Mouse (Mus musculus) ES-Bruce4 (cell line): ENCODE measurements around the gene Ryr2. TPM values are rescaled to one million over a fixed set of nuclear protein-coding genes. Genes with fewer than 3 reads are reported as not detected.
"Not testable (repeated sequence)": the region's sequence is repeated elsewhere in the genome, so short reads cannot be mapped to it uniquely, and the experiment has no call there.

ENCODE experiments used
- H3K27ac ChIP-seq: 2 replicates; pipeline ENCODE4 v1.5.1; 2012; ENCODE audit warnings: low read length, inconsistent platforms; ENCODE audit not compliant: insufficient read depth
- H3K27me3 ChIP-seq: 2 replicates; pipeline ENCODE4 v1.6.1; 2012; ENCODE audit warnings: mild to moderate bottlenecking, low read length, inconsistent platforms; ENCODE audit not compliant: control insufficient read depth, poor library complexity, insufficient read depth, severe bottlenecking
- H3K36me3 ChIP-seq: 2 replicates; pipeline ENCODE4 v1.6.1; 2012; ENCODE audit warnings: inconsistent platforms, mild to moderate bottlenecking, low read length, moderate library complexity; ENCODE audit not compliant: control insufficient read depth, poor library complexity, insufficient read depth, severe bottlenecking
- H3K4me1 ChIP-seq: one replicate; pipeline ENCODE4 v1.8.1; 2011; ENCODE audit warnings: low read length; ENCODE audit not compliant: control insufficient read depth, insufficient read depth
- H3K4me3 ChIP-seq: 2 replicates; pipeline ENCODE4 v1.5.1; 2011; ENCODE audit warnings: low read depth, mild to moderate bottlenecking, low read length
- H3K9ac ChIP-seq: 2 replicates; pipeline ENCODE4 v1.6.1; 2012; ENCODE audit warnings: low read depth, mild to moderate bottlenecking, inconsistent platforms; ENCODE audit not compliant: poor library complexity, severe bottlenecking
- H3K9me3 ChIP-seq: replicated peaks from 2 replicates; pipeline ENCODE4 v1.6.1; 2012; ENCODE audit warnings: mild to moderate bottlenecking, low read length, inconsistent platforms; ENCODE audit not compliant: control insufficient read depth, poor library complexity, insufficient read depth, severe bottlenecking
- CTCF ChIP-seq: IDR thresholded peaks from one replicate; pipeline ENCODE4 v1.8.1; 2011; ENCODE audit warnings: low read depth, low read length
- EP300 ChIP-seq: IDR thresholded peaks from 2 replicates; pipeline ENCODE4 v1.6.1; 2011; ENCODE audit warnings: low read depth, low read length; ENCODE audit not compliant: insufficient read depth
- POLR2A ChIP-seq: IDR thresholded peaks from one replicate; pipeline ENCODE4 v1.8.1; 2011; ENCODE audit warnings: low read length; ENCODE audit not compliant: insufficient read depth
- polyA plus RNA-seq: library from polyadenylated mRNA; stranded (reverse); fragments of >200 nt; gene quantifications from 2 replicates; pipeline ENCODE4 v1.2.4, GENCODE M21; 2011; ENCODE audit warnings: low read depth; ENCODE audit not compliant: missing spikeins, insufficient read depth, insufficient read length

Ryr2 gene
- polyA plus RNA-seq, 1 experiment: 2.9 TPM

DNA sequence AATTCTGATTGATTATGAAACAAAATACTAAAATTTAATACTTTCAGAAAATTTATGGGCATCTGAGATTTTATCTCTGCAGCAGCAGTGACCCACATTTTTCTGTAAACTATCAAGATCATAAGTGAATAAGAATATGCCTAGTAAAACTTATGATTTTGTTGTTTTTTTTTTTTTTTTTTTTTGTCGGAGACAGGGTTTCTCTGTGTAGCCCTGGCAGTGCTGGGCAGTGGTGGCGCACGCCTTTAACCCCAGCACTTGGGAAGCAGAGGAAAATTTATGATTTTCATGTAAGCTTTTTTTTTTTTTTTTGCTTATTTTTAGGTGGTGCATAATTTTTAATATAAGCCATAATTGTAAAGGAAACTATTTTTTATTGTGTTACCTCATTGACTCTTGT, 557.1 kb downstream of the Ryr2 start:
- TF ChIP-seq POLR2A (no peak), EP300 (no peak), CTCF (no peak)
- Histone ChIP-seq H3K36me3 (no peaks in the 10 kb centered on the region), H3K9ac (no peak overlapping the region), H3K27ac (no peak overlapping the region), H3K4me1 (no peaks in the 10 kb centered on the region), H3K27me3 (no peaks in the 10 kb centered on the region), H3K9me3 (no peaks in the 10 kb centered on the region), H3K4me3 (no peak overlapping the region)

DNA sequence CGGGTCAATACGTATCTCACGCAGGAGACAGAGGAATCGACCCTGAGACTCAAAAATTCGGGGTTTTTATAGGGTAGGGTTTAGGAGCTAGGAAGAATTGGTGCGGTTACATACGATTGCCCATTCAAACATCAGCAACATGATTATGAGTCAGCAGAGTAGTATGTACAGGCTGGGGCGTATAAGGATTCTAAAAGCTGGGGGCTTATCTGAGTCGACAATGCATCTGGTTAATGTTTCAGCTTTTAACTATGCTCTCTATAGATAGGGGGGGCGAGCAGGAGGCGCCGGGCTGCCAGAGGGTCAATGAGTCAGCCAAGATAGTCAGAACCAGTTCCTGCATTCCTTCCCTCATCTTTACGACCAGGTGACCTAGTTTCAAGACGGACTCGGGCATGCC, 557.6 kb downstream of the Ryr2 start:
- not testable (repeated sequence) for H3K27ac ChIP-seq, H3K36me3 ChIP-seq, H3K9ac ChIP-seq, H3K4me3 ChIP-seq, H3K9me3 ChIP-seq, H3K27me3 ChIP-seq, H3K4me1 ChIP-seq

DNA sequence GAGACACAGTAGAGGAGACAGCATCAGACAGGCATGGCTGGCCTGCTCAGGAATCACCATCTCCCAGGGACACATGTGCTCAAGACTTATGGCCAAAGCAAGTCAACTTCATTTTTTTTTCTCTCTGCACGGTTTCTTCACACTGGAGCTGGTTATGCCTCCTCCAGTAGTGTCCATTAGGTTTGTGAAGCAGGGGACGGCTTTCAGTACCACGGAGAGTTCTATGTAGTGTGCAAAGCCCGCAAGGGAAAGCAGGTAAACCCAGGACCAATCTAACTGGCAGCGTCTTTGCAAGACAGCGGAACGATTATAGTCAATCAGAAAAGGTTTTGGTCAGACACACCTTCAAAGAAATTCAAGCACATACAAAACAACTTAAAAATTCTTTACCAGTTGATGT, 560.9 kb downstream of the Ryr2 start:
- no peaks in the 10 kb centered on the region for H3K27me3 ChIP-seq
- H3K9ac ChIP-seq: no peak overlapping the region
- no peak for TF ChIP-seq EP300
- TF ChIP-seq POLR2A: no peak
- TF ChIP-seq CTCF: no peak
- H3K27ac ChIP-seq: no peak overlapping the region
- no peaks in the 10 kb centered on the region for H3K4me1 ChIP-seq
- H3K4me3 ChIP-seq: no peak overlapping the region
- H3K9me3 ChIP-seq: no peaks in the 10 kb centered on the region
- no peaks in the 10 kb centered on the region for H3K36me3 ChIP-seq

DNA sequence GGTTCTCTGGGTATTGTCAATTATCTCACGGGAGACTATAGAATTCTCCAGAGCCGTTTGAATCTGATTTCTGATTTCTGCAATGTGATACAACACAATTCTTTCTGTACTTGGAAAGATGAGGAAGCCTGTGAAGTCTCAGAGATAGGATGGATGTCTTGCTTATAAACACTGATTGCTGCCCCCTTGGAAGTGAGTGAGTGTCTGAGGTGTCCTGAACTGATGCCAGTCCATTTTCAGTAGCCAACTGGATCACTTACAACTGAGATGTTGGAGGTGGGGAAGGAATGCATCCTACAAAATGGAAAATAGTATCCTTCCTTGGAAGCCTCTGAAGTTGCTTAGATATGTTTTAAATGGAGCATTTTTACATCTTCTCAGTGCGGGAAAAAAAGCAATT, 564.2 kb downstream of the Ryr2 start:
- TF ChIP-seq EP300 (no peak), POLR2A (no peak), CTCF (no peak)
- Histone ChIP-seq H3K4me3 (no peak overlapping the region), H3K27me3 (no peaks in the 10 kb centered on the region)

DNA sequence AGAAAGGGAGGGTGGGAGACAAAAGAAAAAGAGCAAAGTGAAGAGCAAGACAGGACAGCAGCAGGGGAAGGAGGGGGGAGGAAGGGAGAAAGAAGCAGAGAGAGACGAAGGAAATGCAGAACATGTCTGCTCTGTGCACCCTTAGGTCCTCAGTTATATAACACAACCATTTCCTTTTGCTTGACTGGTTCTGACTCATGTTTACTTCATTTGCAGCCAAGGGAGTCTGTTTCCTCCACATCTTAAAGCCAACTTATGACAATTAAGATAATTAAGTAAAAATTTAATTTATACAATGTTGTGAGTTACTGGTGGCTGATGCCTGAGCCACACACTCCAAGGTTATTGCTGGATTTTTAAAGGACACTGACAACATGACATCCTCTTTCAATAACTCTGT, 569.9 kb downstream of the Ryr2 start:
- Histone ChIP-seq H3K4me3 (no peak overlapping the region), H3K27me3 (no peaks in the 10 kb centered on the region), H3K27ac (no peak overlapping the region), H3K36me3 (no peaks in the 10 kb centered on the region), H3K9ac (no peak overlapping the region), H3K9me3 (no peaks in the 10 kb centered on the region), H3K4me1 (no peaks in the 10 kb centered on the region)
- TF ChIP-seq POLR2A (no peak), CTCF (no peak), EP300 (no peak)

More for the DNA sequence above, 564.2 kb downstream of the Ryr2 start:
- no peak overlapping the region for H3K27ac ChIP-seq
- no peaks in the 10 kb centered on the region for H3K36me3 ChIP-seq
- H3K9ac ChIP-seq: no peak overlapping the region
- no peaks in the 10 kb centered on the region for H3K4me1 ChIP-seq
- no peaks in the 10 kb centered on the region for H3K9me3 ChIP-seq

DNA sequence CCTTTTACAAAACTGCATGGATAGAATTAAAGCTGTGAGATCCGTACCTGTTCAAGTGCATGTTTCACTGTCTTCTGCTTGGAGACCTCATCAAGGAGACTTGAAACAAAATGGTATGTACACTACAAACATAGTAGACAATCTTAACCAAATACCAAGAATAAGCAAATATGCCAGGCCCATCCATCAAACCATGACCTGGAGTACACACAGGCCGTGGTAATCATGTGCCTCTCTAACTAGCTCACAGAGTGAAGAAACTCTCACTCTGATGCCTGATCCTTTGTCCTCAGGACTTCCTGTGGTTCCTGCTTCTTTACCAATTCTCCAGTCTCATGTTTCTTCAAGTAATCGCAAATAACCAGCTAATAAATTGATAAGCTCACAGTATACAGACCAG, 570.9 kb downstream of the Ryr2 start:
- no peak overlapping the region for H3K4me3 ChIP-seq
- no peak overlapping the region for H3K9ac ChIP-seq

DNA sequence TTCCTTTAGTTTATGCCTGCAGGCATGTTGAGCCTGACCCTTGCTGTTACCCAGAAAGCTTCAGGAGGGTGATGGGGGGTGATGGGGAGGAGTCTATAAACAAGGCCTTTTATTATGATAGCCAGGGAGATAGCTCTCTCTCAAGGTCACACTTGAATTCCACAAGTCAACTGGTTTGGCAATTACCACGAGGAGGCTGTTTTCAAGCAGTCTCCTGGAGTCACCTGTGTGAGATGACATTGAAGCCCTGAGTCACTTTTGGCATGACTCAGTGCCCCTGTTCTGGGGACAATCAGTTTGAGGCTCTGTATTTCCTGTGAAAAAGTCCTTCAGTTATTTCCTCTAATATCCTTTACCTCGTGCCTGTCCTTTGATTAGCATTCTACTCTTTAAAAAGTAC, 573.5 kb downstream of the Ryr2 start:
- Histone ChIP-seq H3K4me1 (no peaks in the 10 kb centered on the region), H3K36me3 (no peaks in the 10 kb centered on the region), H3K4me3 (no peak overlapping the region), H3K27ac (no peak overlapping the region), H3K27me3 (no peaks in the 10 kb centered on the region), H3K9me3 (no peaks in the 10 kb centered on the region), H3K9ac (no peak overlapping the region)
- TF ChIP-seq CTCF (no peak), EP300 (no peak), POLR2A (no peak)

More for the DNA sequence above, 570.9 kb downstream of the Ryr2 start:
- Histone ChIP-seq H3K4me1 (no peaks in the 10 kb centered on the region), H3K27ac (no peak overlapping the region), H3K27me3 (no peaks in the 10 kb centered on the region), H3K9me3 (no peaks in the 10 kb centered on the region), H3K36me3 (no peaks in the 10 kb centered on the region)
- TF ChIP-seq EP300 (no peak), POLR2A (no peak), CTCF (no peak)
